Mouse (Mus musculus) ES-E14 (cell line): ENCODE measurements around the gene Mrtfb. TPM values are rescaled to one million over a fixed set of nuclear protein-coding genes. Genes with fewer than 3 reads are reported as not detected.
A peak's percentile ranks its signal among the peaks of the same experiment; 100 is the strongest.

Experiments used
- DNase-seq: peaks from one replicate; pipeline ENCODE4 v3.0.0-alpha.2; 2013; ENCODE audit warnings: low read depth, low spot score
- H3K27ac ChIP-seq: 2 replicates; pipeline ENCODE4 v1.5.1; 2012; ENCODE audit warnings: low read depth, mild to moderate bottlenecking, low read length, moderate library complexity, mixed read lengths; ENCODE audit not compliant: poor library complexity, insufficient read depth, severe bottlenecking
- H3K36me3 ChIP-seq: 2 replicates; pipeline ENCODE4 v1.6.1; 2012; ENCODE audit warnings: mild to moderate bottlenecking, low read length, moderate library complexity, mixed read lengths; ENCODE audit not compliant: control insufficient read depth, poor library complexity, insufficient read depth, severe bottlenecking
- H3K4me1 ChIP-seq, 2 experiments: fragments of 150-350 bp in 1 of 2; sonication (generic) in 1 of 2; 2 replicates each; pipeline ENCODE4 v1.6.1; 2012; ENCODE audit warnings: low read length in 2 of 2, mild to moderate bottlenecking in 1 of 2, mixed read lengths in 1 of 2; ENCODE audit not compliant: control insufficient read depth in 2 of 2, insufficient read depth in 2 of 2, poor library complexity in 1 of 2
- H3K4me3 ChIP-seq, 2 experiments: fragments of 150-350 bp in 1 of 2; sonication (generic) in 1 of 2; 2 replicates each; pipeline ENCODE4 v1.5.1; 2012; ENCODE audit warnings: low read length in 2 of 2, low read depth in 1 of 2, mild to moderate bottlenecking in 1 of 2, mixed read lengths in 1 of 2; ENCODE audit not compliant: insufficient read depth in 1 of 2, poor library complexity in 1 of 2, severe bottlenecking in 1 of 2
- H3K9ac ChIP-seq: 2 replicates; pipeline ENCODE4 v1.6.1; 2012; ENCODE audit warnings: low read depth, mild to moderate bottlenecking, low read length, mixed read lengths; ENCODE audit not compliant: poor library complexity, insufficient read depth, severe bottlenecking
- H3K9me3 ChIP-seq: fragments of 150-350 bp; sonication (generic); 2 replicates; pipeline ENCODE4 v1.6.1; 2012; ENCODE audit warnings: low read depth, mild to moderate bottlenecking, low read length; ENCODE audit not compliant: control insufficient read depth, insufficient read depth
- CHD2 ChIP-seq: IDR thresholded peaks from 2 replicates; pipeline ENCODE4 v1.6.1; 2014; ENCODE audit warnings: mild to moderate bottlenecking, low read depth, low read length, inconsistent platforms
- HCFC1 ChIP-seq: IDR thresholded peaks from 2 replicates; pipeline ENCODE4 v1.6.1; 2012; ENCODE audit warnings: low read length, inconsistent platforms, borderline replicate concordance; ENCODE audit not compliant: insufficient read depth
- MAFK ChIP-seq: IDR thresholded peaks from 2 replicates; pipeline ENCODE4 v1.6.1; 2014; ENCODE audit warnings: mild to moderate bottlenecking, low read depth, low read length, inconsistent platforms; ENCODE audit not compliant: insufficient read depth
- ZC3H11A ChIP-seq: IDR thresholded peaks from 2 replicates; pipeline ENCODE4 v1.6.1; 2012; ENCODE audit warnings: low read depth, mild to moderate bottlenecking, inconsistent platforms, low read length, borderline replicate concordance
- ZNF384 ChIP-seq: IDR thresholded peaks from 2 replicates; pipeline ENCODE4 v1.6.1; 2012; ENCODE audit warnings: low read depth, low read length, inconsistent platforms
- in situ Hi-C, 2 experiments: fragments of 600-800 bp; cut with MboI; formaldehyde crosslinking; loops; one replicate each; pipeline ENCODE4 v1.15.1; 2025; ENCODE audit warnings: low sequenced_read_pairs in 2 of 2, inconsistent platforms in 1 of 2; ENCODE audit not compliant: unreplicated experiment in 2 of 2
- total RNA-seq: library from RNA; depleted of rRNA; stranded (reverse); fragments of 300-350 nt; gene quantifications from 2 replicates; pipeline ENCODE4 v1.2.3, GENCODE M21; 2012

The Mrtfb gene
- total RNA-seq, 1 experiment, result 9.6 TPM

DNA sequence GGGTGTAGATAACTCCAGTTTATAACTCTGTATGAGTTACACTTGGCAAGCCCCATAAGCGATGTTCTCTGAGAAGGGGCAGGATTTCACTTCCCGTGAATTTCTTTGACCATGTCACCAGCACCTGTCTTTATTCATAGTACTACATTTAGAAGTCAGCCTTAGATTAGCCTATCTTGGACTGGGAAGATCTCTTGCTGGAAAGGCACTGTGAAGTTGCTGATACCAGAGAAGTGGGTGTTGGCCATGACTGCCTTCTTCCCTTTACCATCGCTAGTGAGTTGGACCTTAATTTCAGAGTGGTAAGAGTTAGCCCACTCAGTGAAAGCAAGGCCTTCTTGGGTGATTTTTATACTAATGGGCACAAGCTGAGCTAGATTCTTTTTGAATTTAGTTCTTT lies 70.3 kb downstream of the Mrtfb start:
- no peak for TF ChIP-seq CHD2
- no peak for TF ChIP-seq HCFC1
- TF ChIP-seq ZNF384, result no peak
- TF ChIP-seq ZC3H11A, result no peak
- no peak for TF ChIP-seq MAFK
- in situ Hi-C loops, result no loop called here

DNA sequence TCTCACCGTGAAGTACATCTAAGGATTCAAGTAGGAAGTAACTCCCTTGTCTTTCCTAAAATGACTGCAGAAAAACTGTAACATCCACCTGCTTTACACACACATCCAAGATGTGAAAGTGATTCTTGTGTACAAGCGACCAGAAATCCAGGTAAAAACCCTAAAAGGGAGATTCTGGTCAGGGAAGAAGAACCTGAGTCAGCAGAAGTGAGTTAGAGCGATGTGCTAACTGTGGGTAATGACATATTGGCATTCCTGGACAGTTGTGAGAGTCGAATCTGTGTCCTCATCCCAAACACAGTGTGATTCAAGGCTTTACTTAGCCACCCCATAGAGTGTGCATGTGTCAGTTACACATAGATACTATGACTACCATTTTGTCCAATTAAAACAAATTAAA lies 72.4 kb downstream of the Mrtfb start:
- Histone ChIP-seq H3K27ac (no peak overlapping the region), H3K4me1 (0 out of 4 replicates have a peak, but pooled peaks cover 0 to 1% of the 10 kb centered on the region in 2 experiments), H3K9me3 (no peaks in the 10 kb centered on the region), H3K36me3 (peaks cover 2% of the 10 kb centered on the region), H3K9ac (no peak overlapping the region), H3K4me3 (no peak overlapping the region)
- DNase-seq, result no peak
- peak; percentile 54 for TF ChIP-seq MAFK
- no peak for TF ChIP-seq ZC3H11A
- in situ Hi-C loops, result no loop called here

More for the DNA sequence above, 70.3 kb downstream of the Mrtfb start:
- H3K9me3 ChIP-seq, result no peaks in the 10 kb centered on the region
- no peak overlapping the region for H3K9ac ChIP-seq
- peaks cover 2% of the 10 kb centered on the region for H3K36me3 ChIP-seq
- DNase-seq, result no peak
- no peak overlapping the region for H3K4me3 ChIP-seq
- no peak overlapping the region for H3K27ac ChIP-seq
- H3K4me1 ChIP-seq, result peaks cover 0 to 4% of the 10 kb centered on the region in 2 experiments; a peak in 2 of 4 replicates

DNA sequence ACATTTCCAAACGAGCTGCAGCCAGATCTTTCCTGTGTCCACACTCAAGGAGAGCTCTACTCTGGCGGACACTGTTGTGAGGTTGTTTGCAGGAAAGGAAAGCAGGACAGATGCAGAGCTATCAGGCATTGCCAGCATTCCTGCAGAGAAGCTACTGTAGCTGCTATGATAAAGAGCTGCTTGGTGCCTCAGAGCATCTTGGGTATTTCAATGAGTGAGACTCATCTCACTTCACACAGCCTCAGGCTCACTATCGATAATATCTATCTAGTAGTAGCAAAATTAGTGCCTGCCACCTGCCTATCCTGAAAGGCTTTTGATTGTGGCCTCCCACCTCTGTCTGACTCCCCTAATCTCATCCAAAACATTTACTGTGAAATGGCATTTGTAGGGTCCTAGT lies 73.4 kb downstream of the Mrtfb start:
- Histone ChIP-seq H3K9me3 (no peaks in the 10 kb centered on the region), H3K9ac (no peak overlapping the region), H3K4me3 (no peak overlapping the region), H3K36me3 (peaks cover 2% of the 10 kb centered on the region), H3K27ac (no peak overlapping the region), H3K4me1 (no peaks in the 10 kb centered on the region)
- DNase-seq, result no peak
- in situ Hi-C loops, result no loop called here
- no peak for TF ChIP-seq ZC3H11A
- no peak for TF ChIP-seq CHD2
- TF ChIP-seq ZNF384, result no peak
- TF ChIP-seq MAFK, result no peak
- no peak for TF ChIP-seq HCFC1

DNA sequence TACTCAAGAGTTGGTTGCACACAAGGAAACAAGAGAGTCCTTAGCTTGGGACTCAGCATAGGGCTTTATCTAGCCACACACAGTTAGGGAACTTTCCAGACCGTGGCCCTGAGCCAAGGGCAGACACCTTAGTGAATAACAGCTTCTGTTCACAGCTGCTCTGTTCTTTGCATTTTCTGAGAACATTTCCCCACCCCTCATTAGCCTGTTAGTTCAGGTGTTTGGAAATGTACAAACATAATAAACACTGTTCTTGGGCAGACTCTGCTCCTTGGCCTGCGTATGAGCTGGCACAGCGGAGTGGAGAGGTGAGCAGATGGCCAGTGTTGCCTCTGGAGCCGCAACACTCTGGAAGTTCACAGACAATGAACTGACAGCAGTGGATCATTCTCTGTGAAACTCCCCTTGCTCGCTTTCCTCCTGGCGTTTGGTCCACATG lies 74.0 kb downstream of the Mrtfb start:
- TF ChIP-seq MAFK (no peak), CHD2 (no peak), ZNF384 (no peak), HCFC1 (no peak), ZC3H11A (no peak)
- H3K36me3 ChIP-seq, result peaks cover 2% of the 10 kb centered on the region
- in situ Hi-C loops, result no loop called here
- no peak overlapping the region for H3K4me3 ChIP-seq
- H3K27ac ChIP-seq, result no peak overlapping the region
- no peaks in the 10 kb centered on the region for H3K4me1 ChIP-seq
- H3K9ac ChIP-seq, result no peak overlapping the region
- H3K9me3 ChIP-seq, result no peaks in the 10 kb centered on the region
- DNase-seq, result no peak

DNA sequence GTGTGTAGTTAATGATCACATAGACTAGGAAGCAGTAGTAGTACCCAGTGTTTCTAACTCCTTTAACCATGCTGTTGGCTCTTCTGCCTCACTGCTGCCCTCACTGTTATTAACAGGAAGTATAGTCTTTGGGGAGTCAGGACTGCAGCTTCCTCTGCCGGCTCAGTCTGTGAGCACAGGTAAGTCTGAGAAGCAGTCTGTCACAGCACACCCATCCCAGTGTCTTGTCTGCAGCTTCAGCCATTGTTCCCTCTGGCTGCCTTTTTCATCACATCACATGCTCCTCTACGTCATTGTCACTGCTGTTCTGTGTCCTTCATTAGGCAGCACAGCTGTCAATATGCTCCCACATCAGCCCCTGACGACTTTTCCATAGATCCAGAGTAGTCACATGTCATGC lies 75.6 kb downstream of the Mrtfb start:
- H3K27ac ChIP-seq, result no peak overlapping the region
- H3K36me3 ChIP-seq, result no peaks in the 10 kb centered on the region; the same call in 1 of the 2 replicates
- H3K4me3 ChIP-seq, result no peak overlapping the region
- H3K9ac ChIP-seq, result no peak overlapping the region
- in situ Hi-C loops, result no loop called here
- no peak for TF ChIP-seq CHD2
- TF ChIP-seq ZNF384, result no peak
- TF ChIP-seq MAFK, result no peak
- TF ChIP-seq HCFC1, result no peak
- TF ChIP-seq ZC3H11A, result no peak
- no peaks in the 10 kb centered on the region for H3K4me1 ChIP-seq
- H3K9me3 ChIP-seq, result no peaks in the 10 kb centered on the region
- DNase-seq, result no peak
